Mouse (Mus musculus) CH12.LX (cell line): Measurements from ENCODE around the gene Brip1. TPM values are rescaled to one million over a fixed set of nuclear protein-coding genes. Genes with fewer than 3 reads are reported as not detected.

Experiments used
- DNase-seq: peaks from one replicate; pipeline ENCODE4 v3.0.0-alpha.2; 2013; ENCODE audit errors: extremely low read depth
- H3K27ac ChIP-seq: 2 replicates; pipeline ENCODE4 v1.5.1; 2012; ENCODE audit warnings: low read depth, mild to moderate bottlenecking, control low read depth, moderate library complexity; ENCODE audit not compliant: insufficient read depth
- H3K27me3 ChIP-seq: replicated peaks from 2 replicates; pipeline ENCODE3; 2012; ENCODE audit warnings: inconsistent platforms
- H3K36me3 ChIP-seq, 2 experiments: replicated peaks in 1 of 2; 2 replicates each; pipeline versions ENCODE3 to v1.6.1; 2012; ENCODE audit warnings: inconsistent platforms in 1 of 2, low read length in 1 of 2, mild to moderate bottlenecking in 1 of 2, mixed read lengths in 1 of 2, moderate library complexity in 1 of 2; ENCODE audit not compliant: control insufficient read depth in 1 of 2, insufficient read depth in 1 of 2
- H3K4me1 ChIP-seq, 2 experiments: 2 replicates each; pipeline ENCODE4 v1.6.1; 2012; ENCODE audit warnings: inconsistent platforms in 1 of 2, moderate library complexity in 1 of 2; ENCODE audit not compliant: insufficient read depth in 2 of 2, control insufficient read depth in 1 of 2
- H3K4me2 ChIP-seq: 2 replicates; pipeline ENCODE4 v1.6.1; 2012; ENCODE audit warnings: low read depth, mild to moderate bottlenecking, control low read depth; ENCODE audit not compliant: poor library complexity, insufficient read depth, severe bottlenecking
- H3K4me3 ChIP-seq, 3 experiments: fragments of 150-350 bp in 1 of 3; sonication (generic) in 1 of 3; replicated peaks in 1 of 3; 2 replicates each; pipeline versions ENCODE3 to v1.5.1; 2011 to 2012; ENCODE audit warnings: low read depth in 2 of 3, low read length in 2 of 3, mild to moderate bottlenecking in 2 of 3, moderate library complexity in 2 of 3, control low read depth in 1 of 3, improper control_type of control experiment in 1 of 3, inconsistent platforms in 1 of 3, mixed read lengths in 1 of 3; ENCODE audit not compliant: poor library complexity in 1 of 3
- H3K79me2 ChIP-seq: replicated peaks from 2 replicates; pipeline ENCODE4 v1.6.1; 2012; ENCODE audit warnings: mild to moderate bottlenecking, moderate library complexity; ENCODE audit not compliant: control insufficient read depth, poor library complexity, insufficient read depth, severe bottlenecking; ENCODE audit errors: extremely low read depth
- H3K9ac ChIP-seq: 2 replicates; pipeline ENCODE4 v1.6.1; 2012; ENCODE audit warnings: low read depth, mild to moderate bottlenecking, control low read depth, moderate library complexity; ENCODE audit not compliant: insufficient read depth
- H3K9me3 ChIP-seq: replicated peaks from 2 replicates; pipeline ENCODE3; 2012; ENCODE audit warnings: low read length, inconsistent platforms, mixed read lengths
- CHD1 ChIP-seq: IDR thresholded peaks from 2 replicates; pipeline ENCODE4 v1.6.1; 2012; ENCODE audit warnings: low read depth, low read length, improper control_type of control experiment, inconsistent platforms
- CTCF ChIP-seq, 2 experiments: IDR thresholded peaks in 1 of 2; conservative IDR thresholded peaks in 1 of 2; 2 replicates each; pipeline ENCODE4 v1.5.1; 2011 to 2012; ENCODE audit warnings: low read depth in 2 of 2, low read length in 2 of 2, improper control_type of control experiment in 1 of 2, inconsistent platforms in 1 of 2, mild to moderate bottlenecking in 1 of 2, moderate library complexity in 1 of 2
- ELF1 ChIP-seq: IDR thresholded peaks from 2 replicates; pipeline ENCODE4 v1.6.1; 2014; ENCODE audit warnings: low read depth, mild to moderate bottlenecking, inconsistent platforms, low read length, improper control_type of control experiment
- GABPA ChIP-seq: IDR thresholded peaks from 2 replicates; pipeline ENCODE4 v1.6.1; 2012; ENCODE audit warnings: low read depth, low read length, improper control_type of control experiment, inconsistent platforms; ENCODE audit not compliant: insufficient replicate concordance
- HCFC1 ChIP-seq: IDR thresholded peaks from 2 replicates; pipeline ENCODE4 v1.6.1; 2012; ENCODE audit warnings: low read depth, mild to moderate bottlenecking, inconsistent platforms, low read length, improper control_type of control experiment
- IRF4 ChIP-seq: IDR thresholded peaks from 2 replicates; pipeline ENCODE4 v1.6.1; 2014; ENCODE audit warnings: low read depth, mild to moderate bottlenecking, inconsistent platforms, low read length, improper control_type of control experiment
- JUND ChIP-seq: conservative IDR thresholded peaks from 2 replicates; pipeline ENCODE4 v1.6.1; 2011; ENCODE audit warnings: low read depth, low read length, improper control_type of control experiment
- KAT2A ChIP-seq: IDR thresholded peaks from 2 replicates; pipeline ENCODE4 v1.6.1; 2012; ENCODE audit warnings: low read length, improper control_type of control experiment, inconsistent platforms; ENCODE audit not compliant: insufficient replicate concordance
- MAFK ChIP-seq: IDR thresholded peaks from 2 replicates; pipeline ENCODE4 v1.6.1; 2011; ENCODE audit warnings: low read length, improper control_type of control experiment; ENCODE audit not compliant: insufficient replicate concordance
- MAX ChIP-seq: IDR thresholded peaks from 2 replicates; pipeline ENCODE4 v1.6.1; 2011; ENCODE audit warnings: low read length, improper control_type of control experiment
- MAZ ChIP-seq: IDR thresholded peaks from 2 replicates; pipeline ENCODE4 v1.6.1; 2012; ENCODE audit warnings: low read depth, mild to moderate bottlenecking, inconsistent platforms, low read length, improper control_type of control experiment, moderate library complexity
- MEF2A ChIP-seq: IDR thresholded peaks from 2 replicates; pipeline ENCODE4 v1.6.1; 2014; ENCODE audit warnings: low read depth, mild to moderate bottlenecking, inconsistent platforms, low read length, improper control_type of control experiment, borderline replicate concordance
- NRF1 ChIP-seq: IDR thresholded peaks from 2 replicates; pipeline ENCODE4 v1.6.1; 2014; ENCODE audit warnings: low read depth, mild to moderate bottlenecking, inconsistent platforms, low read length, improper control_type of control experiment, moderate library complexity
- POLR2A ChIP-seq: IDR thresholded peaks from 2 replicates; pipeline ENCODE4 v1.6.1; 2011; ENCODE audit warnings: low read depth, mild to moderate bottlenecking, improper control_type of control experiment, low read length
- POLR2AphosphoS2 ChIP-seq: IDR thresholded peaks from 2 replicates; pipeline ENCODE4 v1.6.1; 2011; ENCODE audit warnings: low read depth, low read length, improper control_type of control experiment
- RAD21 ChIP-seq: IDR thresholded peaks from 2 replicates; pipeline ENCODE4 v1.6.1; 2011; ENCODE audit warnings: low read depth, mild to moderate bottlenecking, low read length, improper control_type of control experiment, moderate library complexity
- SMC3 ChIP-seq: IDR thresholded peaks from 2 replicates; pipeline ENCODE4 v1.6.1; 2011; ENCODE audit warnings: low read depth, low read length, improper control_type of control experiment
- TBP ChIP-seq: conservative IDR thresholded peaks from 2 replicates; pipeline ENCODE4 v1.6.1; 2011; ENCODE audit warnings: low read depth, low read length, improper control_type of control experiment
- USF1 ChIP-seq: IDR thresholded peaks from 2 replicates; pipeline ENCODE4 v1.6.1; 2014; ENCODE audit warnings: low read depth, mild to moderate bottlenecking, inconsistent platforms, low read length, improper control_type of control experiment
- ZC3H11A ChIP-seq: IDR thresholded peaks from 2 replicates; pipeline ENCODE4 v1.6.1; 2012; ENCODE audit warnings: low read depth, mild to moderate bottlenecking, inconsistent platforms, low read length, improper control_type of control experiment
- dilution Hi-C: fragments of 300-500 bp; cut with MboI; formaldehyde crosslinking; loops from 2 replicates; pipeline ENCODE4 v1.14.3; 2020; ENCODE audit warnings: low sequenced_read_pairs; ENCODE audit not compliant: extremely low pct_unique_long_range_greater_than_20kb, extremely low pct_ligation_motif_present
- in situ Hi-C: fragments of 300-500 bp; cut with MboI; formaldehyde crosslinking; loops from 3 replicates; pipeline ENCODE4 v1.14.3; 2019; ENCODE audit warnings: low sequenced_read_pairs, low pct_ligation_motif_present, low pct_unique_long_range_greater_than_20kb, mixed read lengths
- polyA plus RNA-seq: library from polyadenylated mRNA; unstranded; fragments of >175 nt; gene quantifications from 2 replicates; pipeline ENCODE4 v1.2.1, GENCODE M21; 2012; ENCODE audit warnings: low read depth; ENCODE audit not compliant: insufficient read length
- total RNA-seq, 2 experiments: library from RNA; depleted of rRNA; stranded (reverse); fragments of 300-350 nt in 1 of 2; fragments of >200 nt in 1 of 2; gene quantifications; 2 replicates each; pipeline ENCODE4 v1.2.3; 2012 to 2014

Brip1 gene
- total and polyA plus RNA-seq, 3 experiments = 21.1 to 26.1 (median 24.9) TPM

DNA sequence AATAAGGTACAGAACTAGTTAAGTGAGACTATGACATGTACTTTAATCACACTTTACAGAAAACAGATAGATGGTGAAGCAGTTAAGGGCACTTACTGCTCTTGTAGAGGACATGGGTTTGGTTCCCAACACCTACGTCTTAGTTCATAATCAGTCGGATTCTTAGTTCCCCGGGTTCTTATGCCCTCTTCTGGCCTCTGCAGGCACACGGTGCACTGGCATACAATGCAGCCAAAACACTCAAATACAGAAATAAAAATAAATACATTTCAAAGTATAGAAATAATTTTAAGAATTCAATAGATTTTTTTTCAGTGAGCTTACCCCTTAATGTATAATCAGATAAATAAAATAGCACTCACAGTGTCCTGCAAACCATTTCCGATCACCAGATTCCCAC, 161.0 kb downstream of the Brip1 start:
- in situ Hi-C loops = no loop called here
- Histone ChIP-seq H3K4me2 (0 out of 2 replicates have a peak overlapping the region, but pooled peaks have one; percentile 6), H3K36me3 (no peaks in the 10 kb centered on the region), H3K9ac (no peak overlapping the region), H3K4me3 (no peak overlapping the region), H3K9me3 (no peaks in the 10 kb centered on the region), H3K27me3 (no peaks in the 10 kb centered on the region), H3K4me1 (no peaks in the 10 kb centered on the region), H3K79me2 (no peaks in the 10 kb centered on the region), H3K27ac (no peak overlapping the region)
- no peak for DNase-seq
- dilution Hi-C loops = no loop called here
- TF ChIP-seq ELF1 = no peak
- peak; percentile 48 for TF ChIP-seq RAD21
- peak in 1 of 2 experiments; percentile 58; a peak in 2 of 4 replicates for TF ChIP-seq CTCF (conservative IDR thresholded peaks at IDR 0.05 in 1 of 2, IDR thresholded peaks at IDR 0.05 in 1 of 2; ENCODE audit: low read depth in 2 of 2, low read length in 2 of 2)
- TF ChIP-seq SMC3 = peak; percentile 60

GRCm38 (mm10) chr11:86039355-86039754, 161.6 kb downstream of the Brip1 start:
- no peak for DNase-seq
- Histone ChIP-seq H3K4me2 (no peak overlapping the region), H3K27me3 (no peaks in the 10 kb centered on the region), H3K4me1 (no peaks in the 10 kb centered on the region), H3K27ac (no peak overlapping the region), H3K9me3 (no peaks in the 10 kb centered on the region), H3K79me2 (no peaks in the 10 kb centered on the region), H3K9ac (no peak overlapping the region), H3K4me3 (no peak overlapping the region), H3K36me3 (no peaks in the 10 kb centered on the region)
- no peak for TF ChIP-seq USF1
- no peak for TF ChIP-seq ZC3H11A
- TF ChIP-seq RAD21 = no peak
- TF ChIP-seq POLR2AphosphoS2 = no peak
- no peak for TF ChIP-seq CTCF (conservative IDR thresholded peaks at IDR 0.05 in 1 of 2, IDR thresholded peaks at IDR 0.05 in 1 of 2; ENCODE audit: low read depth in 2 of 2, low read length in 2 of 2)
- no peak for TF ChIP-seq HCFC1
- no peak for TF ChIP-seq IRF4
- no peak for TF ChIP-seq MEF2A
- no peak for TF ChIP-seq ELF1
- TF ChIP-seq JUND = no peak
- no peak for TF ChIP-seq KAT2A
- in situ Hi-C loops = no loop called here
- dilution Hi-C loops = no loop called here

DNA sequence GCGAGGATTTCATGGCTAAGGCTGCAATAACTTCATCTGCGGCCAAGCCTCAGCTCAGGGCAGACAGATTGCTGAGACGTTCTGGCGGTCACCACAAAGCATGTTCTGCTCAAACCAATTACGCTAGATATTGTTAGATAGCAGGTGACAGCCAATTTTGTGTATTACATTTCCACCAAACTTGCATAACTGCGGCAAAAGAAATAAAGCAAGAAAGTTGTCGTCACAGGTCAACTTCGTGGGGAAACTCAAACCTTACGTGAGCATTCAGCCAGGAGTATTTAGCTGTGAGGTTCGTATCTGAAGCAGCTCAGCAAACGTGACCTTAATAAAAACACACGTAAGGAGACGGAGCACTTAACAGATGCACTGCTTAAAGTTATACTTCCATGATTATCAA, 162.3 kb downstream of the Brip1 start:
- no peak overlapping the region for H3K4me3 ChIP-seq
- TF ChIP-seq IRF4 = no peak
- TF ChIP-seq MAFK = no peak
- TF ChIP-seq TBP = no peak
- TF ChIP-seq MAX = no peak
- TF ChIP-seq KAT2A = no peak
- TF ChIP-seq MAZ = no peak
- TF ChIP-seq CHD1 = no peak
- no peak for TF ChIP-seq POLR2A
- TF ChIP-seq JUND = no peak
- no peak for TF ChIP-seq GABPA
- no peak for TF ChIP-seq NRF1
- H3K27ac ChIP-seq = no peak overlapping the region
- H3K9ac ChIP-seq = no peak overlapping the region
- no peaks in the 10 kb centered on the region for H3K9me3 ChIP-seq
- no peak for DNase-seq
- no peaks in the 10 kb centered on the region for H3K79me2 ChIP-seq
- no peaks in the 10 kb centered on the region for H3K4me1 ChIP-seq
- dilution Hi-C loops (no loop called here), in situ Hi-C loops (no loop called here)
- no peaks in the 10 kb centered on the region for H3K36me3 ChIP-seq
- H3K27me3 ChIP-seq = no peaks in the 10 kb centered on the region
- no peak overlapping the region for H3K4me2 ChIP-seq
